Mouse (Mus musculus): ENCODE data around the gene Cdhr2. TPM values are rescaled to one million over a fixed set of nuclear protein-coding genes. Genes with fewer than 3 reads are reported as not detected.

The Cdhr2 gene
- polyA plus RNA-seq, 1 experiment: 0.23 TPM

DNA sequence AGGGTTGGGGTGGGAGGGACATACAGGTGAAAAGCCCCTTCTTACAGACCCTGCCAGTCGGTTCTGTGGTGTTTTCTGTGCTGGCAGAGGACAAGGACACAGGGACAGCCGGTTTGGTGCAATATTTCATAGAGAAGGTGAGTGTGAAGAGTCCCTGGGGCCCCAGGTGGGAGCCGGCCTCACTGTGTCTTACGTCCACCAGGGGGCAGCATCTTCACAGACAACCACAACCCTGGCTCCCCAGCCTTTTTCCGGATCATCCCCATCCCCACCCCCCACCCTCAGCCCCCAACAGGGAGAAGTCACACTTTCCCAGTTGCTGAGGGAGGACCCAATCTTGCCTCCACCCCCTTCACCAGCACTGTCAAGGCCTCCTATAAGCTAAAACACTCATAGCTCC, 15.7 kb downstream of the Cdhr2 start:
- TF ChIP-seq CTCF (IDR thresholded peaks at IDR 0.05; ENCODE audit: borderline replicate concordance, insufficient read depth, low read depth, low read length) (peak; percentile 77), POLR2A (IDR thresholded peaks at IDR 0.05; ENCODE audit: borderline replicate concordance, insufficient read depth, low read length) (no peak)
- Histone ChIP-seq H3K4me1 (ENCODE audit: control insufficient read depth, insufficient read depth, low read length) (peaks cover 14% of the 10 kb centered on the region), H3K27ac (ENCODE audit: insufficient read depth, low read length) (no peak overlapping the region), H3K4me3 (replicated peaks; ENCODE audit: insufficient read depth, low read depth, low read length) (no peak overlapping the region), H3K27me3 (ENCODE audit: control insufficient read depth, insufficient read depth, low read length) (no peaks in the 10 kb centered on the region)
- WGBS: under 1% methylated on average over 5 of the region's 5 CpGs
- peak; percentile 66 to 75 for DNase-seq

DNA sequence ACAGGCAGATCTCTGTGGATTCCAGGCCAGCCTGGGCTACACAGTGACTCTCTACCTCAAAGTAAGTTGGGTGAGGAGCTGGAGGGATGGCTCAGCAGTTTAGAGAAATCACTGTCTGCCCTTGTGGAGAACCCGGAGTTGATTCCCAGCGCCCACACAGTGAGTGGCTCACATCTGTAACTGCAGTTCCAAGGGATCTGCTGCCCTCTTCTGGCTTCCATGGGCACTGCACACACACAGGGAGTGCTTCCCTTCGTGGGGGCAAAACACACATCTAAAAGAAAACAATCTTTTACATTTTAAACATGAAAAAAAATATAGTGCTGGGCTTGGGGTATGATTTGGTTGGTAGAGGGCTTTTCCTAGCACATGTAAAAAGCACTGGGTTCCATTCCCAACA, 21.9 kb downstream of the Cdhr2 start:
- TF ChIP-seq POLR2A (IDR thresholded peaks at IDR 0.05; ENCODE audit: borderline replicate concordance, insufficient read depth, low read length) (no peak), CTCF (IDR thresholded peaks at IDR 0.05; ENCODE audit: borderline replicate concordance, insufficient read depth, low read depth, low read length) (peak; percentile 8; the same call in 1 of the 2 replicates)
- 92% methylated on average over 3 of the region's 3 CpGs for WGBS
- Histone ChIP-seq H3K4me1 (ENCODE audit: control insufficient read depth, insufficient read depth, low read length) (peaks cover 5% of the 10 kb centered on the region), H3K27me3 (ENCODE audit: control insufficient read depth, insufficient read depth, low read length) (no peaks in the 10 kb centered on the region), H3K27ac (ENCODE audit: insufficient read depth, low read length) (no peak overlapping the region), H3K4me3 (replicated peaks; ENCODE audit: insufficient read depth, low read depth, low read length) (no peak overlapping the region)
- DNase-seq: no peak

GRCm38 (mm10) chr13:54726131-54726530, 24.9 kb downstream of the Cdhr2 start:
- Histone ChIP-seq H3K27ac (ENCODE audit: insufficient read depth, low read length) (no peak overlapping the region), H3K27me3 (ENCODE audit: control insufficient read depth, insufficient read depth, low read length) (no peaks in the 10 kb centered on the region), H3K4me3 (replicated peaks; ENCODE audit: insufficient read depth, low read depth, low read length) (no peak overlapping the region), H3K4me1 (ENCODE audit: control insufficient read depth, insufficient read depth, low read length) (no peaks in the 10 kb centered on the region)
- no peak for DNase-seq
- 35% methylated on average over 11 of the region's 11 CpGs for WGBS
- TF ChIP-seq CTCF (IDR thresholded peaks at IDR 0.05; ENCODE audit: borderline replicate concordance, insufficient read depth, low read depth, low read length): no peak
- no peak for TF ChIP-seq POLR2A (IDR thresholded peaks at IDR 0.05; ENCODE audit: borderline replicate concordance, insufficient read depth, low read length)

- peaks cover 12% of the 10 kb centered on the region for H3K4me1 ChIP-seq (ENCODE audit: control insufficient read depth, insufficient read depth, low read length)
- DNase-seq: no peak
- no peaks in the 10 kb centered on the region for H3K27me3 ChIP-seq (ENCODE audit: control insufficient read depth, insufficient read depth, low read length)
- 39% methylated on average over 3 of the region's 3 CpGs for WGBS
- no peak for TF ChIP-seq CTCF (IDR thresholded peaks at IDR 0.05; ENCODE audit: borderline replicate concordance, insufficient read depth, low read depth, low read length)
- no peak for TF ChIP-seq POLR2A (IDR thresholded peaks at IDR 0.05; ENCODE audit: borderline replicate concordance, insufficient read depth, low read length)
- no peak overlapping the region for H3K4me3 ChIP-seq (replicated peaks; ENCODE audit: insufficient read depth, low read depth, low read length)
- H3K27ac ChIP-seq (ENCODE audit: insufficient read depth, low read length): no peak overlapping the region
Observed at GRCm38 (mm10) chr13:54736931-54737330, 35.7 kb downstream of the Cdhr2 start.

GRCm38 (mm10) chr13:54737488-54738212, 36.4 kb downstream of the Cdhr2 start:
- Histone ChIP-seq H3K4me1 (ENCODE audit: control insufficient read depth, insufficient read depth, low read length) (peaks cover 15% of the 10 kb centered on the region), H3K27me3 (ENCODE audit: control insufficient read depth, insufficient read depth, low read length) (no peaks in the 10 kb centered on the region), H3K4me3 (replicated peaks; ENCODE audit: insufficient read depth, low read depth, low read length) (peak overlapping the region; percentile 30), H3K27ac (ENCODE audit: insufficient read depth, low read length) (no peak overlapping the region)
- 9% methylated on average over 84 of the region's 87 CpGs for WGBS
- TF ChIP-seq POLR2A (IDR thresholded peaks at IDR 0.05; ENCODE audit: borderline replicate concordance, insufficient read depth, low read length): no peak
- TF ChIP-seq CTCF (IDR thresholded peaks at IDR 0.05; ENCODE audit: borderline replicate concordance, insufficient read depth, low read depth, low read length): no peak
- DNase-seq: peak; percentile 58 to 65

DNA sequence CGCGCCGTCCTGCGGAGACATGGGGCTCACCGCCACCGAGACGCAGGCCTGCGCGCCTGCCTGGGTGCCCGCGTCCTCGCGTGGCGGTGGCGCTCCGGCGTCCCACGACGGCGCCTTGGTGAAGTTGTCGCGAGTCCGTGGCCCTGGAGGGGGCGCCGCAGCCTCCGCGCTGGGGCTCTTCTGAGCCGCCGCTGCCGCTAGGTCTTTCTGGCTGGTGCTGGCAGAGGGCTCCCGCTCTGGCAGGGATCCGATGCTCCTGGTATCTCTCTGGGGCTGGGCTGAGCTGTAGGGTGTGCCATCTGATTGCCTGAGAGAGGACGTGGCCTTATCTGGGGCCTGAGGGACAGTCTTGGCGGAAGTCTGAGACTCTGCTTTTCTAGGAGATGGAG, 36.9 kb downstream of the Cdhr2 start:
- no peak for TF ChIP-seq CTCF (IDR thresholded peaks at IDR 0.05; ENCODE audit: borderline replicate concordance, insufficient read depth, low read depth, low read length)
- no peak for TF ChIP-seq POLR2A (IDR thresholded peaks at IDR 0.05; ENCODE audit: borderline replicate concordance, insufficient read depth, low read length)
- WGBS: 8% methylated on average over 34 of the region's 34 CpGs
- no peaks in the 10 kb centered on the region for H3K27me3 ChIP-seq (ENCODE audit: control insufficient read depth, insufficient read depth, low read length)
- DNase-seq: peak; percentile 67 to 72
- peak overlapping the region; percentile 23; the same call in 1 of the 2 replicates for H3K27ac ChIP-seq (ENCODE audit: insufficient read depth, low read length)
- H3K4me3 ChIP-seq (replicated peaks; ENCODE audit: insufficient read depth, low read depth, low read length): peak overlapping the region; percentile 24
- H3K4me1 ChIP-seq (ENCODE audit: control insufficient read depth, insufficient read depth, low read length): peaks cover 18% of the 10 kb centered on the region

DNA sequence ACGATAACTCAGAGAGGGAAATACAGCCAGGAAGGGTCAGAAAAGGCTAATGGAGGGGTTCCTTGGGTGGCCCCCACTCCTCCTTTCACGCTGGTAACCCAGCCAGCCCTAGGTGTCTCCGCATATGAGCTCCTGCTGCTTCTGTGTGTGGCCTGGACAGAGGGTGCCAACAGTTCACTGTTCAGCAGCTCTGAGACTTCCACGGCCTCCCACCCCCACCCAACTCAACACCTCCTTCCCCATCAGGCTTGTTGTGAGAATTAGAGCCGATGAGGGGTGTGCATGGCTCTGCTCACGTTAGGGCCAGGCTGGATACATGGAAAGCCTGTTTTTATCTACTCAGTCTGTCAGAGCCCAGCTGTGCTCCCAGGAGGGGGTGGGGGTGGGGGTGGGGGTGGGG, 44.8 kb downstream of the Cdhr2 start:
- peak in 1 of 2 experiments; percentile 43 for DNase-seq
- H3K4me1 ChIP-seq (ENCODE audit: control insufficient read depth, insufficient read depth, low read length): peaks cover 37% of the 10 kb centered on the region
- no peak for TF ChIP-seq POLR2A (IDR thresholded peaks at IDR 0.05; ENCODE audit: borderline replicate concordance, insufficient read depth, low read length)
- TF ChIP-seq CTCF (IDR thresholded peaks at IDR 0.05; ENCODE audit: borderline replicate concordance, insufficient read depth, low read depth, low read length): no peak
- H3K27ac ChIP-seq (ENCODE audit: insufficient read depth, low read length): peak overlapping the region; percentile 72
- H3K27me3 ChIP-seq (ENCODE audit: control insufficient read depth, insufficient read depth, low read length): no peaks in the 10 kb centered on the region
- 10% methylated on average over 6 of the region's 6 CpGs for WGBS
- peak overlapping the region; percentile 39 for H3K4me3 ChIP-seq (replicated peaks; ENCODE audit: insufficient read depth, low read depth, low read length)

- peak overlapping the region; percentile 55 for H3K4me3 ChIP-seq (replicated peaks; ENCODE audit: insufficient read depth, low read depth, low read length)
- H3K27me3 ChIP-seq (ENCODE audit: control insufficient read depth, insufficient read depth, low read length): no peaks in the 10 kb centered on the region
- TF ChIP-seq CTCF (IDR thresholded peaks at IDR 0.05; ENCODE audit: borderline replicate concordance, insufficient read depth, low read depth, low read length) (no peak; the same call in 1 of the 2 replicates), POLR2A (IDR thresholded peaks at IDR 0.05; ENCODE audit: borderline replicate concordance, insufficient read depth, low read length) (peak; percentile 21; the same call in 1 of the 2 replicates)
- DNase-seq: peak; percentile 82 to 89
- peak overlapping the region; percentile 70; the same call in 1 of the 2 replicates for H3K27ac ChIP-seq (ENCODE audit: insufficient read depth, low read length)
- 4% methylated on average over 10 of the region's 10 CpGs for WGBS
- peaks cover 44% of the 10 kb centered on the region for H3K4me1 ChIP-seq (ENCODE audit: control insufficient read depth, insufficient read depth, low read length)
Observed at GRCm38 (mm10) chr13:54746896-54747295, 45.6 kb downstream of the Cdhr2 start.

Data from cerebellum, adult 2 months (tissue).